Mouse (Mus musculus) ES-Bruce4 (cell line): ENCODE measurements around the gene Olfr1425.

Experiments
- CTCF ChIP-seq: IDR thresholded peaks from one replicate; pipeline ENCODE4 v1.8.1; 2011; ENCODE audit warnings: low read depth, low read length
- EP300 ChIP-seq: IDR thresholded peaks from 2 replicates; pipeline ENCODE4 v1.6.1; 2011; ENCODE audit warnings: low read depth, low read length; ENCODE audit not compliant: insufficient read depth

GRCm38 (mm10) chr19:12115797-12116196 lies 38.3 kb upstream of the Olfr1425 start, which contains the start of gene Olfr1428:
- TF ChIP-seq CTCF: no peak
- TF ChIP-seq EP300: no peak
